Mouse (Mus musculus) left cerebral cortex, adult 11 months (tissue): ENCODE results near the gene Sf3b5.
"Not testable (repeated sequence)": the region's sequence is repeated elsewhere in the genome, so short reads cannot be mapped to it uniquely, and the experiment has no call there.

Source experiments
- DNase-seq: peaks from one replicate; pipeline ENCODE4 v3.0.0; 2022; ENCODE audit warnings: low spot score

The Sf3b5 gene

GRCm38 (mm10) chr10:13007876-13008736 is 3.0 kb downstream of the Sf3b5 start:
- DNase-seq, result peak; percentile 94

GRCm38 (mm10) chr10:13008737-13009121 is 3.6 kb downstream of the Sf3b5 start:
- DNase-seq, result peak; percentile 14

- no peak for DNase-seq
Measured at GRCm38 (mm10) chr10:13014026-13014425, 8.9 kb downstream of the Sf3b5 start.

GRCm38 (mm10) chr10:13016573-13016972 is 11.4 kb downstream of the Sf3b5 start:
- peak; percentile 71 for DNase-seq

- DNase-seq, result no peak
Measured at GRCm38 (mm10) chr10:13018510-13018909, 13.4 kb downstream of the Sf3b5 start.

GRCm38 (mm10) chr10:13019026-13019425 is 13.9 kb downstream of the Sf3b5 start:
- DNase-seq, result no peak

- no peak for DNase-seq
Measured at GRCm38 (mm10) chr10:13022103-13022502, 17.0 kb downstream of the Sf3b5 start.

GRCm38 (mm10) chr10:13023985-13024384 is 18.8 kb downstream of the Sf3b5 start:
- DNase-seq, result not testable (repeated sequence)

- DNase-seq, result no peak
Measured at GRCm38 (mm10) chr10:13027702-13028101, 22.6 kb downstream of the Sf3b5 start.

GRCm38 (mm10) chr10:13028215-13028614 is 23.1 kb downstream of the Sf3b5 start:
- no peak for DNase-seq

GRCm38 (mm10) chr10:13029416-13029815 is 24.3 kb downstream of the Sf3b5 start:
- DNase-seq, result no peak

GRCm38 (mm10) chr10:13035270-13035669 is 30.1 kb downstream of the Sf3b5 start:
- no peak for DNase-seq

GRCm38 (mm10) chr10:13039637-13040174 is 34.6 kb downstream of the Sf3b5 start:
- no peak for DNase-seq

- no peak for DNase-seq
Measured at GRCm38 (mm10) chr10:13044659-13045058, 39.5 kb downstream of the Sf3b5 start.

GRCm38 (mm10) chr10:13047816-13048215 is 42.7 kb downstream of the Sf3b5 start:
- no peak for DNase-seq

GRCm38 (mm10) chr10:13056863-13057381 is 51.8 kb downstream of the Sf3b5 start:
- DNase-seq, result no peak
